Mouse (Mus musculus) lung, postnatal 14 days (tissue): ENCODE measurements around the gene Sgce.

Source experiments
- DNase-seq: peaks from one replicate; pipeline ENCODE4 v3.0.0; 2021

The Sgce gene

GRCm38 (mm10) chr6:4634804-4635203 is 112.2 kb downstream of the Sgce start:
- DNase-seq: no peak

DNA sequence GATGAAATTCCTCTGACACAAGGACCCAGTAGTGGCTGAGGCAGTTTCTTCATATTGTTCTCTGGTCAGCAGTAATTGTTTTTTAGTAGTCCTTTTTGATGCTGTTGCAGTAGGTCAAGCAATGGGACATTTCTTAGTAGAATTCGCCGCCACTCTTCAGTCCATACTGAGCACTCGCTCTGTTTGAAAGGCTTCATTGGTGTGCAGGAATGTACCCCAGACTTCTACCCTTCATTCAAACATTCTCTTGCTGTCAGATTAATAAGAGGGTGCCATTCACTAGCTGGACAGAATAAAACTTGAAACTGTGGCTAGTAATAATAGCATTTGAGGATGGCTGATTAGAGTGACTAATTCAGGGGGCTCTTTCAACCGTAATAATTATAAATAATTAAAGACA is 113.8 kb downstream of the Sgce start:
- no peak for DNase-seq

- DNase-seq: no peak
Observed at GRCm38 (mm10) chr6:4631464-4631863, 115.5 kb downstream of the Sgce start.
